Mouse (Mus musculus): ENCODE measurements around the gene Ints13. TPM values are rescaled to one million over a fixed set of nuclear protein-coding genes. Genes with fewer than 3 reads are reported as not detected.

Ints13 gene
- polyA plus RNA-seq, 1 experiment: 10.2 TPM

GRCm38 (mm10) chr6:146515936-146516335 lies 61.7 kb downstream of the Ints13 start:
- H3K27me3 ChIP-seq (ENCODE audit: control insufficient read depth, insufficient read depth, low read length): no peaks in the 10 kb centered on the region
- TF ChIP-seq CTCF (IDR thresholded peaks at IDR 0.05; ENCODE audit: extremely low read depth, insufficient read depth, insufficient read length, insufficient replicate concordance): no peak
- TF ChIP-seq POLR2A (IDR thresholded peaks at IDR 0.05; ENCODE audit: low read depth, low read length): no peak
- H3K4me1 ChIP-seq (ENCODE audit: control insufficient read depth, insufficient read depth, insufficient read length): peaks cover 16% of the 10 kb centered on the region
- no peaks in the 10 kb centered on the region for H3K36me3 ChIP-seq (ENCODE audit: control insufficient read depth, insufficient read depth, low read length)
- H3K4me3 ChIP-seq (ENCODE audit: extremely low read depth, insufficient read depth, insufficient read length): no peak overlapping the region
- WGBS: 55% methylated on average over 6 of the region's 6 CpGs
- no peak overlapping the region for H3K27ac ChIP-seq (ENCODE audit: insufficient read depth, low read length)
- no peak for DNase-seq (ENCODE audit: low read depth in 1 of 2, low spot score in 2 of 2)

DNA sequence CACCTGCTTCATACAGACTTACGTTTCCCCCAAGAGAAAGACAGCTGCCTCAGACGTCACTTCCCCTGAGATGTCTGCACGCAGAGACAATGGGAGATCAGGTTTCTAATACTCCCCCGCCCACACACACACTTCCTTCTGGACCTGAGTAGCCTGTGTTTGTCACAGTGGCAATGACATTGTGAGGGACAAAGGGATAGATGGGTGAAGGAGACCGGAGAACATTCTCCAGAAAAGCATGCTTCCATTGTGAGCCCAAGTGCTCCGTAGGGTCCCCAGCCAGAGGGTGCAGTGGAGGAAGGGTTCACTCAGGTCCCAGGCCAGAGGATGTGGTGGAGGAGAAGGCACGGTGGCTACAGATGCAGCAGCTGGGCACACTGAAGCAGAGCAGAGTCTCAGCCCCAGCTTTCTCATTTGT lies 63.1 kb downstream of the Ints13 start:
- H3K4me3 ChIP-seq (ENCODE audit: extremely low read depth, insufficient read depth, insufficient read length): no peak overlapping the region
- H3K27me3 ChIP-seq (ENCODE audit: control insufficient read depth, insufficient read depth, low read length): no peaks in the 10 kb centered on the region
- WGBS: 22% methylated on average over 7 of the region's 7 CpGs
- TF ChIP-seq CTCF (IDR thresholded peaks at IDR 0.05; ENCODE audit: extremely low read depth, insufficient read depth, insufficient read length, insufficient replicate concordance) (no peak), POLR2A (IDR thresholded peaks at IDR 0.05; ENCODE audit: low read depth, low read length) (no peak)
- peaks cover 25% of the 10 kb centered on the region for H3K4me1 ChIP-seq (ENCODE audit: control insufficient read depth, insufficient read depth, insufficient read length)
- peak; percentile 48 to 60 for DNase-seq (ENCODE audit: low read depth in 1 of 2, low spot score in 2 of 2)
- no peaks in the 10 kb centered on the region for H3K36me3 ChIP-seq (ENCODE audit: control insufficient read depth, insufficient read depth, low read length)
- peak overlapping the region; percentile 54 for H3K27ac ChIP-seq (ENCODE audit: insufficient read depth, low read length)

DNA sequence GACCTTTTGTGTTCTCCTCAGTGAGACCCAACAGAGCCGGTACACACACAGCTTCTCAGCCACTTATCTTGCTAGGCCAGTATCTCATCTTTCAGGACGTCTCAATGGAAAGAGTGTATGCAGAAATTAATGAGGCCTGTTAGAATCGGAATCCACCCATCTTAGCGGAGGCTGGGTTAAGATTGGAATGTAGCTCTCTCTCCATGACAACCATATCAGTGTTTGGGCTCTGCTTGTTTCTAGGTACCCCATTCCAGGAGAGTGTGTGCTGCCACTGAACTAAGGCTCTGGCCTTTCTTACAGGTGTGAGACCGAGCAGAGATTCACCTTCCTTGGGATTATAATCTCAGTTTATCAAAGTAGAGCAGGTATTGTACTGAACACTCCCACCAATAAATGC lies 63.7 kb downstream of the Ints13 start:
- H3K27ac ChIP-seq (ENCODE audit: insufficient read depth, low read length): 0 out of 2 replicates have a peak overlapping the region, but pooled peaks have one; percentile 44
- DNase-seq (ENCODE audit: low read depth in 1 of 2, low spot score in 2 of 2): no peak
- H3K36me3 ChIP-seq (ENCODE audit: control insufficient read depth, insufficient read depth, low read length): no peaks in the 10 kb centered on the region
- TF ChIP-seq CTCF (IDR thresholded peaks at IDR 0.05; ENCODE audit: extremely low read depth, insufficient read depth, insufficient read length, insufficient replicate concordance): no peak
- TF ChIP-seq POLR2A (IDR thresholded peaks at IDR 0.05; ENCODE audit: low read depth, low read length): no peak
- no peak overlapping the region for H3K4me3 ChIP-seq (ENCODE audit: extremely low read depth, insufficient read depth, insufficient read length)
- no peaks in the 10 kb centered on the region for H3K27me3 ChIP-seq (ENCODE audit: control insufficient read depth, insufficient read depth, low read length)
- WGBS: 88% methylated on average over 5 of the region's 5 CpGs
- H3K4me1 ChIP-seq (ENCODE audit: control insufficient read depth, insufficient read depth, insufficient read length): peaks cover 25% of the 10 kb centered on the region

- TF ChIP-seq CTCF (IDR thresholded peaks at IDR 0.05; ENCODE audit: extremely low read depth, insufficient read depth, insufficient read length, insufficient replicate concordance): no peak
- TF ChIP-seq POLR2A (IDR thresholded peaks at IDR 0.05; ENCODE audit: low read depth, low read length): no peak
- Histone ChIP-seq H3K27ac (ENCODE audit: insufficient read depth, low read length) (no peak overlapping the region), H3K27me3 (ENCODE audit: control insufficient read depth, insufficient read depth, low read length) (no peaks in the 10 kb centered on the region), H3K4me1 (ENCODE audit: control insufficient read depth, insufficient read depth, insufficient read length) (peaks cover 25% of the 10 kb centered on the region), H3K36me3 (ENCODE audit: control insufficient read depth, insufficient read depth, low read length) (no peaks in the 10 kb centered on the region), H3K4me3 (ENCODE audit: extremely low read depth, insufficient read depth, insufficient read length) (no peak overlapping the region)
- WGBS: 87% methylated on average over 8 of the region's 8 CpGs
- no peak for DNase-seq (ENCODE audit: low read depth in 1 of 2, low spot score in 2 of 2)
Observed at GRCm38 (mm10) chr6:146513384-146513783, 64.3 kb downstream of the Ints13 start.

- 69% methylated on average over 8 of the region's 8 CpGs for WGBS
- no peaks in the 10 kb centered on the region for H3K27me3 ChIP-seq (ENCODE audit: control insufficient read depth, insufficient read depth, low read length)
- peak in 1 of 2 experiments; percentile 35 for DNase-seq (ENCODE audit: low read depth in 1 of 2, low spot score in 2 of 2)
- H3K27ac ChIP-seq (ENCODE audit: insufficient read depth, low read length): no peak overlapping the region
- peaks cover 25% of the 10 kb centered on the region for H3K4me1 ChIP-seq (ENCODE audit: control insufficient read depth, insufficient read depth, insufficient read length)
- no peak overlapping the region for H3K4me3 ChIP-seq (ENCODE audit: extremely low read depth, insufficient read depth, insufficient read length)
- TF ChIP-seq CTCF (IDR thresholded peaks at IDR 0.05; ENCODE audit: extremely low read depth, insufficient read depth, insufficient read length, insufficient replicate concordance) (no peak), POLR2A (IDR thresholded peaks at IDR 0.05; ENCODE audit: low read depth, low read length) (no peak)
- no peaks in the 10 kb centered on the region for H3K36me3 ChIP-seq (ENCODE audit: control insufficient read depth, insufficient read depth, low read length)
Observed at GRCm38 (mm10) chr6:146511511-146511910, 66.1 kb downstream of the Ints13 start.

DNA sequence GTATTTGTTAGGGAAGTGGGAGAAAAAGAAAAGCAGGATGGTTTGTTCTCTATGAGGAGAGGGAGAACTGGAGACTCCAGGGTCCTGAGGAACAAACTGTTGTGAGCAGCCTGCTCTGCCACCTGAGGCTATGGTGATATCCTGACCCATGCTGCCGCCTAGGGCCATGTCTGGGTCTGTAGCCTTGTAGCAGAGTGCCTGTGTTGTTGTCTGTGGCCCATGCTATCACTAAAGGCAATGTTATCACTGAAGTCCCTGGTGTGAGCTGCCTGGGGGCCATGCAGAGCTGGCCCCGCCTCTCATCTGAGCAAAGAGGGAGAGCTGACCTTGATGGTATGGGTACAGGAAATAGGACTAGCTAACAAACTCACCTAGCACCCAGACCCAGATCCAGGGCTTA lies 67.7 kb downstream of the Ints13 start:
- Histone ChIP-seq H3K4me3 (ENCODE audit: extremely low read depth, insufficient read depth, insufficient read length) (no peak overlapping the region), H3K36me3 (ENCODE audit: control insufficient read depth, insufficient read depth, low read length) (no peaks in the 10 kb centered on the region), H3K4me1 (ENCODE audit: control insufficient read depth, insufficient read depth, insufficient read length) (peaks cover 25% of the 10 kb centered on the region), H3K27ac (ENCODE audit: insufficient read depth, low read length) (no peak overlapping the region), H3K27me3 (ENCODE audit: control insufficient read depth, insufficient read depth, low read length) (no peaks in the 10 kb centered on the region)
- no peak for DNase-seq (ENCODE audit: low read depth in 1 of 2, low spot score in 2 of 2)
- 83% methylated on average over 2 of the region's 2 CpGs for WGBS
- TF ChIP-seq CTCF (IDR thresholded peaks at IDR 0.05; ENCODE audit: extremely low read depth, insufficient read depth, insufficient read length, insufficient replicate concordance) (no peak), POLR2A (IDR thresholded peaks at IDR 0.05; ENCODE audit: low read depth, low read length) (no peak)

- Histone ChIP-seq H3K36me3 (ENCODE audit: control insufficient read depth, insufficient read depth, low read length) (no peaks in the 10 kb centered on the region), H3K27me3 (ENCODE audit: control insufficient read depth, insufficient read depth, low read length) (no peaks in the 10 kb centered on the region), H3K4me3 (ENCODE audit: extremely low read depth, insufficient read depth, insufficient read length) (no peak overlapping the region), H3K27ac (ENCODE audit: insufficient read depth, low read length) (no peak overlapping the region), H3K4me1 (ENCODE audit: control insufficient read depth, insufficient read depth, insufficient read length) (peaks cover 13% of the 10 kb centered on the region; the same call in 1 of the 2 replicates)
- TF ChIP-seq CTCF (IDR thresholded peaks at IDR 0.05; ENCODE audit: extremely low read depth, insufficient read depth, insufficient read length, insufficient replicate concordance) (no peak), POLR2A (IDR thresholded peaks at IDR 0.05; ENCODE audit: low read depth, low read length) (no peak)
- WGBS: 81% methylated on average over 2 of the region's 2 CpGs
- no peak for DNase-seq (ENCODE audit: low read depth in 1 of 2, low spot score in 2 of 2)
Observed at GRCm38 (mm10) chr6:146504459-146504858, 73.2 kb downstream of the Ints13 start.
